Mouse (Mus musculus) NIH3T3 (cell line): ENCODE measurements around the gene Osbpl5.

Source experiments
- DNase-seq: peaks from one replicate; pipeline ENCODE4 v3.0.0-alpha.2; 2012; ENCODE audit warnings: low read depth

Osbpl5 gene

DNA sequence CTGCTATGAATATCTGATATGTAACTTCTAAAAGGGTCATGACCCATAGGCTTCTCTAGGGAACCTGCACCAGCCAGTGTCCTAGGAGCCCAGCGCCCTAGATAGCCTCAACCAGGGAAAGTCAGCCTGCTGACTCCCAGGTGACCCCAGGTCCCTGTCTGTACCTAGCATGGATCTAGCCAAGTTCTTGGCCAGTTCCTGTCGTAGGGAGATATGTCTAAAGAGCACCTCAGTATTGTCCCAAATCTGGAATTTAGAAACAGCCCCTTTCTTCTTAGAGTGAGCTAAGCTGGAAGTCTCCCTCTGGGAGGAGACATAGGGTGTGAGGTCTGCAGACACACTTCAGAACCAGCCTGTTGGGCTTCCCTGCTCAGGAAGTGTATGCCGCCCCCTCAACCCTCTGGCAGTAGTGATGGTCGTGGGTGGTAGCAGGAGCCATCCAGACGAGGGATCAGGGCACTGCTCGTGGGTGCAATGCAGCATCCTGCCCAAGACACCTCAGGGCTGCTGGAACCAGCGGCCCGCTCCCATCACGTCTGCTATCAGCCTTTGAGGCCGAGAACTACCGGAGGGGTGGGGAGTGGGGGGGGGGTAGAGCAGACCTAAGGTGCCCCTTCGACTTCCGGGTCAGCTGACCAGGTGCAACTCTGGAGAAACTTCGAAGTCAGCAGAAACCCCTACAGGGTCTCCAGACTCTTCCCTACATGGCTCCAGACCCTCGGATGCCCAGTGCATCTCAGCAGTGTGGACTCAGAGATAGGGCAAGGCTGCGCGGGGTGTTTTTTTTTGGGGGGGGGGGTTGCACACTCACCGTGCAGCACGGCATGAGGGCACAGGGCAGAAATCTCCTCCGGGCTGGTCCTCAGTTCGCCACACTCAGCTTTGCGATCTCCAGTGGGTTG lies at the start of gene Osbpl5:
Osbpl5 (minus strand) TSS at position 861 of the 902 bp plus-strand sequence.
- no peak for DNase-seq

DNA sequence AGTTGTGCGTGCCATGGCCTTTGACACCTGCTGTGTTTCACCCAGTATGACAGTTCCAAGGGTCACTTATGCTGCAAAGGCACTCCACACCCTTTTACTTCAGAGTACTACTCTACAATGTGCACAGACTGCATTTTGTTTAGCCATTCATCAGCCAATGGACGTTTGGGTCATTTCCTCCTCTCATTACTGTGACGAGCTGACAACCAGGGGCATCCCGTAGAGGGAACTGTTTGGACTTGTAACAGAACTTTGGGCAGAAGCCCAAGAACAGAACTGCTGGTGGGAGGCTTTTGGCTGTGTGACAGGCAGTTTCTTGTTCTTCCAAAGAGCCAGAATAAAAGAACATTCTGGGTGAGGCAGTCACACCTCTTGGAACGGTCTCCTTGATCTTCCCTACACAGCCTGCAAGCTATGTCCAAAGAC lies 48.4 kb upstream of the Osbpl5 start:
- DNase-seq: no peak

DNA sequence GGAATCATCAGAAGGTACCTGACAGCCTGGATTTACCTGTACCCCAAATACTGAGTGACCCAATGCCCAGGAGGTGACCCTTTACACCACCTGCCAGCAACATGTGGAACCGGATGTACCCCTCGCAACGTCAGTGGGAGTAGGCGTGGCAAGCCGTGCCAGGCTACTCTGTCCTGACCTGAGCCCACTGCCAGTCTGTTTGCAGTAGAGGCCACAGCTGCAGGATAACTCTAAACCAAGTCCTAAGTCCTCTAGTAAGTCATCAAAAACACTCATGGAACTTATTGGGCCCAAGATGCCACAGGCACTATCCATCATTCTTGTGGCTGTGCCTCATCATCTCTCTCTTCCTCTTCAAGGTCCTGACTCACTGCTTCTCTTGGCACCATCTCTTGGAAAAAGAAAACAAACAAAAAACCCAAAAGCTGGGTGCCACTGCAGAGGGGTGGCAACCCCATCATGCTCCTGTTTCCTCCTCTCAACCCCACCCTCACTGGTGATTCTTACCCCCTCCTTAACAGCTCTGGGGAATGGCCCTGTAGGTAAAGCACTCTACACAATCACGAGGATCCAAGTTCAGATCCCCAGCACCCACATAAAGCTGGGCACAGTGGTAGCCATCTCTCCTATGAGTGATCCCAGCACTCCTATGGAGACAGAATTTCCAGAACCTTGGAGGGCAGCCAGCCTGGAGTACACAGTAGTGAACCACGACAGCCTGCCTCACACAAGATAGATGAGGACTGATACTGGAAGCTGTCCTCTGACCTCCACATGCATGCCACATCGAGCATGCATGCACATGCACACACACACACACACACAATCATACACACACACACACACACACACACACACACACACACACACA lies 44.6 kb upstream of the Osbpl5 start:
- DNase-seq: peak; percentile 43

DNA sequence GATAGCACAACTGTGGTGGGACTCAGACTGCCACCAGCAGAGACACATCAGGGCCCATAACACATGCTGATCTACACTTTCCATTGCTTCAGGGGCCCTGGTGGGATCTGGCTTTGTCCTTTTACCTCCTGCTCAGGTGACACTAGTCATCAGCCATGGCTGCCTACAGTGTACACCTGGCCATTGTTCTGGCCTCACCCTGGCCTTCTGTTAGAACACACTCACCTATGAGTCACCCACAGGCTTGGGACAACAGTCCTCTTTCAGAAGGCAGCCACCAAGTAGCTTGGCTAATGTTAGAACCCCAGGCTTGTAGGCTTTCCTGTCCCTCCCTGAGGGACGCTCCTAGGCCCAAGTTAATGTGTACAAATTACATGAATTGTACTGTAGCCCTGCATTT lies 44.0 kb upstream of the Osbpl5 start:
- DNase-seq: no peak

DNA sequence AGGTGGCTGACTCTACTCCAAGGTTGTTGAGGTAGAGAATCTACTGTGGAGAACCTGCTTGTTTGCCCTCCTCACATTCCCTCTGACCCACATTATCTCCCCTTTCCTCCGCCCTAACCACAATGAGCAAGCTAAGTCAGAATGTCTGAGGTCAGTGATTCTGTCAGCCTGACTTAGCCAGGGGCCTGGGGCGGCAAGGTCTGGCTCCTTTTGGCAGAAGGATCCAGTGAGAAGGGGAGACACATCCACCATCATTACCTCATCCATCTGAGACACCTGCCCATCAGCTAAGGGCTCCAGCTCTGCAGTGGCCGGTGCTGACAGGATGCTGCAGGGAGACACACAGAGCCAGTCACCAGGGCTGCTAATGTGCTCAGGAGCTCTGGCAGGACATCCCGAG lies 42.0 kb upstream of the Osbpl5 start:
- no peak for DNase-seq

DNA sequence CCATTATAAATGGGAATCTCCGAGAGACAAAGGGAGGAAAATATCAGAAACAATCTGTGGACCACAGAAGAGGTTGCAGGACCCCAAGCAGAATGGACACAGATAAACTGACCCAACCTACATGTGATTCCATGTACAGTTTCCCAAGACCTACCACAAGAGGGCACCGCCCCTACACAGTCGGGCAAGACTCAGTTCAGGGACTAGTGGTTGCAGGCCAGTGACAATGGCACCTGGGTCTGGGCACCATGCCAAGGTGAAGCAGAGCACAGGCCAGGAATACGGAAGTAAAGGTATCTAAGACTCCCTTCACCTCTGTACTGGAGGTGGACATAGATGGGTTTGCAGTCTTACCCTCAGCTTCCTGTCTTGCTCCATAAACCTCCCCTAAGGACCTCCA lies 36.3 kb upstream of the Osbpl5 start:
- peak; percentile 30 for DNase-seq

DNA sequence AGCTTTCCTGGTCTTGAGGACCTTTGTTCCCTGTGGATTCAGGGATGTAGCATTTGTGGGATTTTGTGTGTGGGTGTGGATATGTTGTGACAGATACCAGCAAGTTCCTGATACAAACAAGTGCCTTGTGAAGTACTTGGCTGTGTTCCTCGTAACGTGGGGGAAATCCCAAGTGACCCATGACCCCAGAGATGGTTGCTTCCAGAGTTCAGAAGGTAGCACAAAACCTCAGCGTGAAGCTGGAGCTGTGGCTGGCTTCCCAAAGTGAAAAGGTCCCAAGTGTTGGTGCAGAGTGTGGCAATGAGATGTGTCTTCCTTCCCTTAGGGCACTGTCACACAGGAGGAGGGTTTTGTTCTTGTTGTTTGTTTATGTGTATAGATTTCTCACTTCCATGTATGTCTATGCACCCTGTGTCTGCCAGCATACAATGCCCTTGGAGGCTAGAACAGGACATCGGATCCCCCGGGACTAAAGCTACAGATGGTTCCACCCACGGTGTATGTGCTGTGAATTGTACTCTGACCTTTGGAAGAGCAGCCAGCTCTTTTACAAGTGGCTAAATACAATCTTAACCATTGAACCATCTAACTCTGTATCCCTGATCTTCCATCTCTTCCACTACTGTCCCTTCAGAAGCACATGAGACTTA lies 35.7 kb upstream of the Osbpl5 start:
- DNase-seq: no peak

DNA sequence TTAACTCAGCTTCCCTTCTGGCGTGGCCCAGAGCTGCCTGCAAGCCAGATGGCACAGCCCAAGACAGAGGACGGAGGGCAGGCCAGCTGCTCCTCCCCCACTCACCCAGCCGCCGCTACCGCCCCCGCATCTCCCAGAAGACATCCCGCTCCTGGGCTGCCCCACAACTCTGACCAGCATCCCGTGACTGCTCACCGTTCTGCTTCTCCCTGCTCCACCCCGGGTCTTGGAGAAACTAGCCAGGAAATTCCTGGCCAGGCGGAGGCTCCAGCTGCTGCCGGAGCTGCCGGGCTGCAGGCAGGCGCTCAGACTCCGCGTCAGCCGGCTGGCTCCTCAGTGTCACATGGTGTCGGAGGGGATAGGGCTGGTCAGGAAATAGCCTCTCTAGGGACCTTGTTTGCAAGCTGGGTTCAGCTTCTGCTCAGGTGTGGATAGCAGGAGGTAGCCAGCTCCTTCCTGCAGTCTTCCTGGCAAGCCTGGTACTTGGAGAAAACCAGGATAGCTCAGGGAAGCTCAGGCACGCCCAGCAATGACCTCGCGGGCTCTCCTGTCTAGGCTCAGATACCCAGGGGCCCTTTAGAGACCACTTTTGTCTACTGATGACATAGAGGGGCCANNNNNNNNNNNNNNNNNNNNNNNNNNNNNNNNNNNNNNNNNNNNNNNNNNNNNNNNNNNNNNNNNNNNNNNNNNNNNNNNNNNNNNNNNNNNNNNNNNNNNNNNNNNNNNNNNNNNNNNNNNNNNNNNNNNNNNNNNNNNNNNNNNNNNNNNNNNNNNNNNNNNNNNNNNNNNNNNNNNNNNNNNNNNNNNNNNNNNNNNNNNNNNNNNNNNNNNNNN lies 27.4 kb upstream of the Osbpl5 start, which contains the start of gene Mrgpre:
Mrgpre (minus strand) TSS at position 505 of the 834 bp plus-strand sequence.
- peak; percentile 83 for DNase-seq

DNA sequence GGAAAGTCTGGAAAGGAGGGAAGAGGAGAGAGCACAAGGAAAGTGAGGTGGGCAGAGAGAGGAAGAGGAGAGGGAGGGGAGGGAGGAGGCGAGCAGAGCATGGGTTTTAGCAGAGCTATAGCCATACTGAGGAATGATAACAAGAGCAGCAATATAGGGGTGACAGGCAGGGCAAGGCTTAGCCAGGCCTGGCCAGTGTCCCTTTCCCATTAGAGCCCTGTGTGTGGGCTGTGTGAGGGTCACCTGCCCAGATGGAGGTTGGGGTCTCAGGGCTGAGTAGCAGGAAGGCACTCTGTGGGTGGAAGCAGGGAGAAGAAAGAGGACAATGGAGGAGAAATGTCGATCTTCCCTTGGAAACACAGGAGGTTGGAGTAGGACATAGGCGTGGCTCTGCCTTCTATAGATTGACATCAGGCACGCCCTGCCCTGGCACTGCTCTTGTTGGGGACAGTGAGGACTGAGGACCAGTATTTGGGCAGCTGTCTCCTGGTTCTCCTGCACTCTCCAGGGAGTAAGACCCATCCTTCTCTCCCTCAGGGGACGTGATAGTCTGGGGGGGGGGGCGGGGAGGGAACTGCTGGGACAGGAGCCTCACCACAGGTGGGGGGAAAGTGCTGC lies 26.7 kb upstream of the Osbpl5 start:
- DNase-seq: no peak

DNA sequence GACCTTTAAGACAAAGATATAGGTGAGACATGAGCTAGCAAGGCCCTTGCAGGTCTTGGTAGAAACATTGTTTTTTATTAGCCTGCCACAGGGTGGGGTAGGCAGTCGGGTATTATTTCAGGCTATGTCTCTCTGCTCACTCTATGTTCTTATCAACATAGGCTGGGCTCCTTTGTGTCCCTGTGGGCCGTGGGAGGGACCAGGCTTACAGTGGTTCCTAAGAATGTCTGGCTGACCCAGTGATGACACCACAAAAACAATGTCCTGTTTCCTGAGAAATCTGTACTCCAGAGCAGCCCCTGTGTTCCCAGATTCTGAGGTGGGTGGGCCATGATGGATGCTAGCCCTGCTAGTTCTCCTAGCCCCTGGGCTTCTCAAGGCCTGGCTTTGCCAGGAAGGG lies 20.6 kb upstream of the Osbpl5 start:
- DNase-seq: no peak

DNA sequence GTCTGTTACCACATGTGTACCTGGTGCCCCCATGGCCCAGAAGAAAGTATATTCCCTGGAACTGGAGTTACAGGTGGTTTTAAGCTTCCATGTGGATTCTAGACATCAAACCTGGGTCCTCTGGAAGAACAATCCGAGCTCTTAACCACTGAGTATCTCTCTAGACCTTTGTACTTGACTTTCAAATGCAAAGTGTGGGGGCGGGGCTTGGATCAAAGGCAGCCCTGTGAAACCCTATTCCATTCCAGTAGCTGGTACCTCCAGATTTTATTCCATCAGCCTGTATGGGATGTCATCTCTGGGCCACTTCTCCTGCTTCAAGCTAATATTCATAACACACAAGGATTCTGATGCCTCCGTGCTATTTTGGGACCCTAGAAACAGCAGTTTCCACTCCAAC lies 19.4 kb upstream of the Osbpl5 start:
- DNase-seq: no peak

DNA sequence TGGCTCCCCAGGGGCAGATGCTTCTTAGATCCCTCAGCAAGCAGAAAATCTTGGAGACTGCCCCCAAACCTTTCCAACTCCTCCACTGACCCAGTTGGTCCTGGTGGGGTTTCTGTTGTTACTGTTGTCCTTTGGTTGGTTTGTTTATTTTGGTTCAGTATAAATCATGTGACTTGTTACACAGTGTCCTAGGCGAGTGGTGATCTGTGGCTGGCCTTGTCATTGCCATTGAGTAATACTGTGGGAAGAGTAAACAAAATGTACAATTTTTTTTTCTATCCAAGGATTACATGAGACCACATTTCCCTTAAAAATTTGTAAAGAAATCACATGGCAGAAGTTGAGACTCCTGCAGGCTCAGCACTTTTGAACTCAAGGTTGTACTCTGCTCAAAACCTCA lies 12.7 kb upstream of the Osbpl5 start:
- no peak for DNase-seq

DNA sequence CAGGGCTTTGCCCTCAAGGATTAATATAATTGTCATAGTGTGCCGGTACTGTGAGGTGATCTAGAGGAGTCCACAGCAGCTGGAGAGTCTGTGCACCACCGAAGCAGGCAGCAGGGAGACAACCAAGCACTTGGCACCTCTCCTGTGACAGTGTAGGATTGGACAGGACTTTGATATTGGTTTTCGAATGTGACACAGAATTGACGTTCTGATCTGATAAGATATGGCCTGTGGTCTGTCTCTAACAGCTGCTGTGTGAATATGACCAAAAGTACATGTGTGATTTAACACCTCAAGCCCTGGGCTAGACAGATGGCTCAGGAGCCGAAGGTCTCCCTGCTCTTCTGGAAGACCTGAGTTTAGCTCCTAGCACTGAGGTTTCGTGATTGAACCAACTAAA lies 11.5 kb upstream of the Osbpl5 start:
- no peak for DNase-seq

DNA sequence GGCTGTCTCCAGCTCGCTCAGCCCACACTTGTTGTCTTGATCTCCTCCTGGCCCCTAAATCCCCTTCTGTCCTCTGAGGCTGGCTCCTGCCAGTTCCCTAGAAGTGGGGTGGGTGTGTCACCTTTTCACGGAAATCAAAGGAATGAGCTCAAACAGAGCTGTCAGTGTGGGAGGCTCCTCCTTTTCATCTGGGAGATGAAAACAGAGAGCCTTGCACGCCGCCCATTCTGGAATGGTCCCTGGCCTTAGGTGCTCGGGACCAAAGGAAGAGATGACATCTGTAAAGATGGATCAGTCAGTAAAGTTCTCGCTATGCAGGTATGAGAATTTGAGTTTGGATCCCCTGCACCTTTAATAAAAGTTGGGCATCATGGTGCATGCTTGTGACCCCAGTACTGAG lies 10.1 kb upstream of the Osbpl5 start, which contains the start of gene Mrgprg:
Mrgprg (minus strand) TSS at position 101 of the 400 bp plus-strand sequence.
- DNase-seq: no peak

DNA sequence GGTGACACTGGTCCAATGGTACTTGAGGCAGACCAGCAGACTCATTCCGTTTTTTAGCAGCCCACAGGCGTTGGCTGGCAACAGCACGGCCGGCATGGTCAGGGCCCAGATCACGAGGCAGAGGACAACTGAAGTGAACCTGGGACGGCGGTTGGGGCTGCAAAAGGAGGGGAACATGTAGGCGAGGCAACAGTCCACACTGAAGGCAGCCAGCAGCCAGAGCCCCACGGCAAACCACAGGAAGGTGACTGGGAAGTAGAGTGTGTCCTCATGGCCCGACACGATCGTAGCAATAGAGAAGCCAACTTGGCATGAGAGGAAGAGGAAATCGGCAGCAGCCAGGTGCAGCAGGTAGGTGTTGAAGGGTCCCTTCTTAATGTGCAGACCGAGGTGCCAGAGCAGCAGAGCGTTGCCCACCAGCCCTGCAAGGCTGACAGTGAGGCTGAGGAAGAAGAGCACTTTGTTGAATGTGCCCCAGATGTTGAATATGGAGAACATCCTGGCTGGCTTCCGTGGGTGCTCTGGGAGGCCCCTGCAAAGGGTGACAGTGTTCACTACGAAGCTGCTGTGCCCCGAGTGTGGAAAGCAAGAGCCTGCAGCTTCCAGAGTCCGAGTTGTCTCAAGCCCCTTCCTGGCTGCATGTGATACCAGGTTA lies 8.2 kb upstream of the Osbpl5 start:
- no peak for DNase-seq

DNA sequence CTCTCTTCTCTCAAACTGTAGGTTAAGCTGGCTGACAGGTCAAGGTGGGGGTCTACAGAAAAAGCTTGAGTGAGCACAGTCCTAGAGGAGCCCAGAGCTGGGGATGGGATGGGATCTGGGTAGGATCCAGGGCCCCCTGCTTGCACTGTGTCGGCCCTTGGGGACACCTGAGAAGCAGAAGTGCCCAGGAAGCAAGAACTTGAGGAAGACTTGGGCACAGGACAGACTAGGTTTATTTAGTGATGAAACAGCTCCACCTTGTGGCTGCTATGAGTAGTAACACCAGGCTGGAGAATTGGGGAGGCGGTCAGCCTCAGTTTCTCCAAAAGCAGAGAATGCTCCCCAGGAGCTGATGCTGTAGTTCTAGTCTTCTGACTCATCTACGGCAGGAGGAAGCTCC lies 7.0 kb upstream of the Osbpl5 start:
- DNase-seq: peak; percentile 60

DNA sequence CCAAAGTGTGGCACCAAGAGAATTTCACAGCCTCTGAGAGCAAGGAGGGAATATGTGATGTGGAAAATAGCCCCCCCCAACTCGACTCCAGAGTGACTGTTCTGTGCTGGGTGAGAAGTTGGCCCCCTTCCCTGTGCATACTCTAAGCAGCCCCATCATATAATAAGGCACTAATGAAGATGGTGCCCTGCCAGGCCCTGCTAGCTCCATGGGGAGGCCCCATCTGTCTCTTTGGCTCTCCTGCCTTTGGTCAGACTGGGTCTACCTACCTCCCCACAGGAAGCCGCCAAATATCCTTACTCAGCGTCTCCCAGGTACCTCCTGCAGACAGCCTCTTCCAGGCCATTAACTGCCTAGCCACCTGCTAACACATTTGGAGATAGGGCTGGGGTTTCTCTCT lies 2.2 kb upstream of the Osbpl5 start:
- DNase-seq: no peak

DNA sequence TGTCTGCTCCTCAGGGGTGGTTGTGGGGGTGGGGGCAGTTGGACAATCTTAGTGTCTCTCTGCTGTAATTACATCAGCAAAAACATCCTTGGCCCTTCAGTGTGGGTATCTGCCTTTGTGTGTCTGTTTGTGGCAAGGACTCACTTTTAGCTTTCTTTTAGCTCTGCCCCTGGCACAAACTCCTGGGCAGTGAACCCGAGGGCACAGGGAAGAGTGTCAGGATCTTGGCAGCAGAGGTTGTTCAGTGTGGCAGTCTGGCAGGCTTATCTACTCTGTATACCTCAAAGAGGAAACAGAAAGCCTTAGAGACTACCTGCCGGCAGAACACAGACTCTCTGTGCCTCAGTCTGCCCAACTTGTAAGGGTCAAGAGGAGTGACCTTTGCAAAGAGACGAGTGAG lies 911 bp upstream of the Osbpl5 start:
- no peak for DNase-seq

DNA sequence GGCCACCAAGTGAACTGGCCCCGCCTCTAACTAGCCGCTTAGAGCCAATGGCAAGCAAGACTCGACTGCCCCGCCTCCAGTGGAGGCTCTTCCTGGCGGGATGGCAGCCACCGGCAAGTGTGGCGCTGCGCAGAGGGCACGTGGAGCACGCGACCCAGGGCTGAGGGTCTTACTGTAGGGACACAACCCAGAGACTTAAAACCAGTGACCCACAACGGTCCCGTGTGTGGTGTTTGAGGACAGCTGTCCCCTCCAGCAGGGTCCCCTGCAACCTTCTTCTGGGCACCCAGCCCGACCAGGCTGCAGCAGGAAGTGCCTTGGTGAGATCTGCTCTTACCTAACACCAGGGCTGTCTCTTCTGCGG lies 224 bp upstream of the Osbpl5 start:
- peak; percentile 11 for DNase-seq

DNA sequence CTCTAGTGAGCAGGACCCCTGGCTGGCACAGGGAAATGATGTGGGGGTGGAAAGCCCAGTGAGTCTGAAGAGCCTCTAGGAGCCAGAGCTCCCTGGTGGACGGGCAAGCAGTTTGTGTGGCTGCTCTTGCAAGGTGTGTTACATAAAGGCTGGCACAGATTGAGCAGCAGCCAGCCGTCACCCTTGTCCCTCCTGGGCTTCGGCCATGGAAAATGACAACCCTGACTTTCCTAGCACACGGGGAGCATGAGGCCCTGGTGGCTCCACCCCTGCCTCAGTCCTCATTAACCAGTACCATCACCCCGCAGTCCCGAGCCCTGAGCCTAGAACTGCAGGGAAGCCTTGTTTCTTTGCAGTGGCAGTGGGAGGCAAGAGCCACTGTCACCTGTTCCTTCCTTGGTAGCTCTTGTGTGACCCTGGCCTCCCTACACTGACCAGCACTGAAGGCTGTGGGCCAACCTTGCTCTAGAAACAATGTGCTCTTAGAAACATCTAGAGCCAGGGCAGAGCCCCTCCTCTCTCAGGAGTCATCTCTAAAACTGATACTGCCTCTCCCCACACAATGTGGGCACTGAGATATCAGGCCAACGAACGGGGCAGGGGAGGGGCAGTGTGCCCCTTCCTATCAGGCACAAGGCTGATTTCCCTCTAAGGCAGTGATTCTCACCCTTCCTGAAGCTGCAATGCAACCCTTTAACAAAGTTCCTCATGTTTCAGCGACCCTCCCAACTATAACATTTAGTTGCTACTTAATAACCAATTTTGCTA lies 1.2 kb downstream of the Osbpl5 start:
- DNase-seq: no peak
